Mouse (Mus musculus): ENCODE measurements around the gene Kcna3. TPM values are rescaled to one million over a fixed set of nuclear protein-coding genes. Genes with fewer than 3 reads are reported as not detected.
A peak's percentile ranks its signal among the peaks of the same experiment; 100 is the strongest.

The Kcna3 gene
- polyA plus RNA-seq, 1 experiment from 2014 or later, result 3.0 TPM

DNA sequence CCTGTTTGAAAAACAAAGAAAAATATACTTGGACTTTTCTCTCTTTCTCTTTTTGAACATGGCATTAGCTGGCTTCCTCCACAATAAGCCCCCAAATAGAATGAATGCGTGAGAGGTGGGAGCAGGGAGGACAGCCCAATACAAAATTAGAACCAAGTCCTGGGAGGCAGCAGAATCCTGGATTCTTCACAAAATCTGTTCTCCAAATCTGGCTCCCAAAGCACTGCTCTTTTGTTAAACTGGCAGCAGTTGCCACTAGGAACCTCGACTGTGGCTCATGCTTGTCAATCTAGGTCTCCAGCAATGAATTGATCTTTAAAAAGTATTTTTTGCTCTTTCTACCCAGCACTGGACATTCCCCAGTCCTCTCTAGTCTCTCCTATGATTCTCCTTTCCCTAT, 17.7 kb upstream of the Kcna3 start:
- Histone ChIP-seq H3K27ac (ENCODE audit: low read length) (no peak overlapping the region), H3K36me3 (ENCODE audit: control insufficient read depth, insufficient read depth) (no peaks in the 10 kb centered on the region), H3K9me3 (replicated peaks; ENCODE audit: control insufficient read depth, low read length) (no peaks in the 10 kb centered on the region), H3K27me3 (ENCODE audit: control insufficient read depth, insufficient read depth, low read length) (no peaks in the 10 kb centered on the region), H3K4me2 (ENCODE audit: low read depth, low read length) (no peak overlapping the region), H3K9ac (ENCODE audit: low read length) (no peak overlapping the region), H3K4me3 (ENCODE audit: low read length) (no peak overlapping the region), H3K4me1 (ENCODE audit: control insufficient read depth, insufficient read depth, low read length) (no peaks in the 10 kb centered on the region)
- WGBS, result 48% methylated on average over 2 of the region's 2 CpGs
- no peak for ATAC-seq (replicated peaks; ENCODE audit: extremely low read depth, insufficient read depth, low FRiP score)

DNA sequence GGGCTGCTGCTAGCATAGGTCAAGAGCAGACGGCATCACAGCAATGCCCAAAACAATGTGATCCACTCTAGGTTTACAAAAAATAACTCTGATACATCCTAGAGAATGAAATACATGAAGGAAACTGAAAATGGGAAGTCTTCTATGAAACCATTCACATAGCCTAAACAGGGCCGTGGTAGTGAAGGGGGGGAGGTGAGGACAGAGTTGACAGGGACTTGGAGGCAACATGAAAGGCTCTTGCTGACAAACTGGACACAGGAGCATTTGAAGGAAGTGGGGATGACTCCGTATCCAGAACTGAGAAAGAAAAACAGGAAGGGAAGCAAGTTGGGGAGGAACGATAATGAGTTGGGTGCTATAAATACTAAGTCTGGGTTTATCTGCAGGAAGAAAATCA, 4.4 kb upstream of the Kcna3 start:
- H3K4me1 ChIP-seq (ENCODE audit: control insufficient read depth, insufficient read depth, low read length), result peaks cover 5% of the 10 kb centered on the region
- no peaks in the 10 kb centered on the region for H3K36me3 ChIP-seq (ENCODE audit: control insufficient read depth, insufficient read depth)
- H3K4me2 ChIP-seq (ENCODE audit: low read depth, low read length), result no peak overlapping the region
- peaks cover under 1% of the 10 kb centered on the region for H3K27me3 ChIP-seq (ENCODE audit: control insufficient read depth, insufficient read depth, low read length)
- no peak for ATAC-seq (replicated peaks; ENCODE audit: extremely low read depth, insufficient read depth, low FRiP score)
- 44% methylated on average over 4 of the region's 4 CpGs for WGBS
- no peak overlapping the region for H3K4me3 ChIP-seq (ENCODE audit: low read length)
- no peak overlapping the region for H3K27ac ChIP-seq (ENCODE audit: low read length)
- H3K9me3 ChIP-seq (replicated peaks; ENCODE audit: control insufficient read depth, low read length), result no peaks in the 10 kb centered on the region
- no peak overlapping the region for H3K9ac ChIP-seq (ENCODE audit: low read length)

DNA sequence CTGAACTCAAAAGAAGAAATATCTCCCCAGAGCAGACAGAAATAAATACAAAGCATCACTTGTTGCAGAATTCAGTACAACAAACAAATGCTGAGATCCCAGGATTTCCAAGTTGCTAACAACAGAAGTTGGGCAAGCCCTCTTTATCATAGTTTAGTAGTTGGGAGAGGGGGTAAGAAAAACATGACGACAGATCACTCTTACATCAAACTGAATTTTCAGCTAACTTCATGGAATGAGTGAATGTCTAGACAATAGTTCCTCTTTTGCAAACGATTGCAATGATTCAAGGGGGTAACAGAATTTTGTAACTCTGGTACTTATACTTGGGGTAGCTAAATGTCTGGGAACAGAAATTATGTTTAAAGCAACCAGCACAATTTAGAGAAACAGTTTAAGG, 1.2 kb upstream of the Kcna3 start:
- ATAC-seq (replicated peaks; ENCODE audit: extremely low read depth, insufficient read depth, low FRiP score), result no peak
- Histone ChIP-seq H3K4me3 (ENCODE audit: low read length) (no peak overlapping the region), H3K4me2 (ENCODE audit: low read depth, low read length) (no peak overlapping the region), H3K9me3 (replicated peaks; ENCODE audit: control insufficient read depth, low read length) (no peaks in the 10 kb centered on the region), H3K36me3 (ENCODE audit: control insufficient read depth, insufficient read depth) (no peaks in the 10 kb centered on the region), H3K9ac (ENCODE audit: low read length) (no peak overlapping the region), H3K27me3 (ENCODE audit: control insufficient read depth, insufficient read depth, low read length) (peaks cover 17% of the 10 kb centered on the region), H3K4me1 (ENCODE audit: control insufficient read depth, insufficient read depth, low read length) (peaks cover 10% of the 10 kb centered on the region), H3K27ac (ENCODE audit: low read length) (no peak overlapping the region)
- 53% methylated on average over 2 of the region's 2 CpGs for WGBS

DNA sequence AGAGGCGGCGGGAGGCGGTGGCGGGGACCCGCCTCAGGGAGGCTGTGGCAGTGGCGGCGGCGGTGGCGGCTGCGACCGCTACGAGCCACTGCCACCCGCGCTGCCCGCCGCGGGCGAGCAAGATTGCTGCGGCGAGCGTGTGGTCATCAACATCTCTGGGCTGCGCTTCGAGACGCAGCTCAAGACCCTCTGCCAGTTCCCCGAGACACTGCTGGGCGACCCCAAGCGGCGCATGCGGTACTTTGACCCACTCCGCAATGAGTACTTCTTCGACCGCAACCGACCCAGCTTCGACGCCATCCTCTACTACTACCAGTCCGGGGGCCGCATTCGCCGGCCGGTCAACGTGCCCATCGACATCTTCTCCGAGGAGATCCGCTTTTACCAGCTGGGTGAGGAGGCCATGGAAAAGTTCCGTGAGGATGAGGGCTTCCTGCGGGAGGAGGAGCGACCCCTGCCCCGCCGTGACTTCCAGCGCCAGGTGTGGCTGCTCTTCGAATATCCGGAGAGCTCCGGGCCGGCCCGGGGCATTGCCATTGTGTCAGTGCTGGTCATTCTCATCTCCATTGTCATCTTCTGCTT, 580 bp downstream of the Kcna3 start:
- H3K9me3 ChIP-seq (replicated peaks; ENCODE audit: control insufficient read depth, low read length), result no peaks in the 10 kb centered on the region
- H3K27ac ChIP-seq (ENCODE audit: low read length), result no peak overlapping the region
- no peaks in the 10 kb centered on the region for H3K36me3 ChIP-seq (ENCODE audit: control insufficient read depth, insufficient read depth)
- H3K4me3 ChIP-seq (ENCODE audit: low read length), result peak overlapping the region; percentile 79
- peaks cover 17% of the 10 kb centered on the region for H3K27me3 ChIP-seq (ENCODE audit: control insufficient read depth, insufficient read depth, low read length)
- peak overlapping the region; percentile 79 for H3K9ac ChIP-seq (ENCODE audit: low read length)
- H3K4me1 ChIP-seq (ENCODE audit: control insufficient read depth, insufficient read depth, low read length), result peaks cover 10% of the 10 kb centered on the region
- H3K4me2 ChIP-seq (ENCODE audit: low read depth, low read length), result peak overlapping the region; percentile 99
- under 1% methylated on average over 43 of the region's 55 CpGs for WGBS
- 0 out of 2 replicates have a peak, but pooled peaks have one; percentile 2 for ATAC-seq (replicated peaks; ENCODE audit: extremely low read depth, insufficient read depth, low FRiP score)

DNA sequence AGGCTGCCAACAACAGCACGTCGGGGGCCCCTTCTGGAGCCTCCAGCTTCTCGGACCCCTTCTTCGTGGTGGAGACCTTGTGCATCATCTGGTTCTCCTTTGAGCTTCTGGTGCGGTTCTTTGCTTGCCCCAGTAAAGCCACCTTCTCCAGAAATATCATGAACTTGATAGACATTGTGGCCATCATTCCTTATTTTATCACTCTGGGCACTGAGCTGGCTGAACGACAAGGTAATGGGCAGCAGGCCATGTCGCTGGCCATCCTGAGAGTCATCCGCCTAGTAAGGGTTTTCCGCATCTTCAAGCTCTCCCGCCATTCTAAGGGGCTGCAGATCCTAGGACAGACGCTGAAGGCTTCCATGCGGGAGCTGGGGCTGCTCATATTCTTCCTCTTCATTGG, 1.1 kb downstream of the Kcna3 start:
- H3K36me3 ChIP-seq (ENCODE audit: control insufficient read depth, insufficient read depth), result no peaks in the 10 kb centered on the region
- peak overlapping the region; percentile 99 for H3K4me2 ChIP-seq (ENCODE audit: low read depth, low read length)
- peaks cover 6% of the 10 kb centered on the region for H3K4me1 ChIP-seq (ENCODE audit: control insufficient read depth, insufficient read depth, low read length)
- peaks cover 17% of the 10 kb centered on the region for H3K27me3 ChIP-seq (ENCODE audit: control insufficient read depth, insufficient read depth, low read length)
- no peak overlapping the region for H3K27ac ChIP-seq (ENCODE audit: low read length)
- H3K9ac ChIP-seq (ENCODE audit: low read length), result peak overlapping the region; percentile 79
- no peak for ATAC-seq (replicated peaks; ENCODE audit: extremely low read depth, insufficient read depth, low FRiP score)
- peak overlapping the region; percentile 79 for H3K4me3 ChIP-seq (ENCODE audit: low read length)
- WGBS, result 44% methylated on average over 12 of the region's 12 CpGs
- no peaks in the 10 kb centered on the region for H3K9me3 ChIP-seq (replicated peaks; ENCODE audit: control insufficient read depth, low read length)

DNA sequence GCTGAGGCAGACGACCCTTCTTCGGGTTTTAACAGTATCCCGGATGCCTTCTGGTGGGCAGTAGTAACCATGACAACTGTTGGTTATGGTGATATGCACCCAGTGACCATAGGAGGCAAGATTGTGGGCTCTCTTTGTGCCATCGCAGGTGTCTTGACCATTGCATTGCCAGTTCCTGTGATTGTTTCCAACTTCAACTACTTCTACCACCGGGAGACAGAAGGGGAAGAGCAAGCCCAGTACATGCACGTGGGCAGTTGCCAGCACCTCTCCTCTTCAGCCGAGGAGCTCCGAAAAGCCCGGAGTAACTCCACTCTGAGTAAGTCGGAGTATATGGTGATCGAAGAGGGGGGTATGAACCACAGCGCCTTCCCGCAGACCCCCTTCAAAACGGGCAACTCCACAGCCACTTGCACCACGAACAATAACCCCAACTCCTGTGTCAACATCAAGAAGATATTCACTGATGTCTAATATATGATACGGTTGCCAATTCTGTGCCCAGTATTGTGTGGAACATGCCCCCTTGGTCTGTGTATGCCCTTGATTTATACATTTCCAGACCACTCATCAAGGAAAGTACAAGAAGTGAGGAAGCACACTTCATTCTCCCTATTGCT, 1.7 kb downstream of the Kcna3 start:
- Histone ChIP-seq H3K27ac (ENCODE audit: low read length) (peak overlapping the region; percentile 49; the same call in 1 of the 2 replicates), H3K4me2 (ENCODE audit: low read depth, low read length) (peak overlapping the region; percentile 99), H3K9ac (ENCODE audit: low read length) (no peak overlapping the region; the same call in 1 of the 2 replicates), H3K9me3 (replicated peaks; ENCODE audit: control insufficient read depth, low read length) (no peaks in the 10 kb centered on the region), H3K4me1 (ENCODE audit: control insufficient read depth, insufficient read depth, low read length) (peaks cover 5% of the 10 kb centered on the region), H3K27me3 (ENCODE audit: control insufficient read depth, insufficient read depth, low read length) (peaks cover 17% of the 10 kb centered on the region), H3K36me3 (ENCODE audit: control insufficient read depth, insufficient read depth) (no peaks in the 10 kb centered on the region), H3K4me3 (ENCODE audit: low read length) (peak overlapping the region; percentile 79)
- 72% methylated on average over 16 of the region's 16 CpGs for WGBS
- ATAC-seq (replicated peaks; ENCODE audit: extremely low read depth, insufficient read depth, low FRiP score), result no peak

DNA sequence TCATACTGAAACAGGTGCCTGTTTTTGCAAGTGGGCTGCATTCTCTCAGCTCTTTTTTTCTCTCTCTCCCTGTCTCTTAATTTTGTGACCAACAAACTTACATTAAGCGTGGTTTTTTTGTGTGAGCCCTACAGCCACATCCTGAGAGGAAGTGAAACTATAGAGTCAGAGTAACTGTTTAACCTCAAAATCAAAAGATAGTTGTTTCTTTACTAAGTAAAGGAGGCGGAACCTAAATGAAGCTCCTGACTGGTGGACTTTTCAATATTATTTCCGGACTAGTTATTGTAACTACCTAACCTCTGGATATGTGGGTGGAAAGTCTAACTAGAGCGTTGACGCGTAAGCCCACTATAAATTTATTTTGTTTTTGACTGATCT, 2.2 kb downstream of the Kcna3 start:
- H3K4me3 ChIP-seq (ENCODE audit: low read length), result peak overlapping the region; percentile 79
- peaks cover 17% of the 10 kb centered on the region for H3K27me3 ChIP-seq (ENCODE audit: control insufficient read depth, insufficient read depth, low read length)
- peaks cover 5% of the 10 kb centered on the region for H3K4me1 ChIP-seq (ENCODE audit: control insufficient read depth, insufficient read depth, low read length)
- peak overlapping the region; percentile 43 for H3K4me2 ChIP-seq (ENCODE audit: low read depth, low read length)
- no peaks in the 10 kb centered on the region for H3K9me3 ChIP-seq (replicated peaks; ENCODE audit: control insufficient read depth, low read length)
- 77% methylated on average over 6 of the region's 6 CpGs for WGBS
- H3K9ac ChIP-seq (ENCODE audit: low read length), result no peak overlapping the region
- peak overlapping the region; percentile 49; the same call in 1 of the 2 replicates for H3K27ac ChIP-seq (ENCODE audit: low read length)
- ATAC-seq (replicated peaks; ENCODE audit: extremely low read depth, insufficient read depth, low FRiP score), result no peak
- no peaks in the 10 kb centered on the region for H3K36me3 ChIP-seq (ENCODE audit: control insufficient read depth, insufficient read depth)

DNA sequence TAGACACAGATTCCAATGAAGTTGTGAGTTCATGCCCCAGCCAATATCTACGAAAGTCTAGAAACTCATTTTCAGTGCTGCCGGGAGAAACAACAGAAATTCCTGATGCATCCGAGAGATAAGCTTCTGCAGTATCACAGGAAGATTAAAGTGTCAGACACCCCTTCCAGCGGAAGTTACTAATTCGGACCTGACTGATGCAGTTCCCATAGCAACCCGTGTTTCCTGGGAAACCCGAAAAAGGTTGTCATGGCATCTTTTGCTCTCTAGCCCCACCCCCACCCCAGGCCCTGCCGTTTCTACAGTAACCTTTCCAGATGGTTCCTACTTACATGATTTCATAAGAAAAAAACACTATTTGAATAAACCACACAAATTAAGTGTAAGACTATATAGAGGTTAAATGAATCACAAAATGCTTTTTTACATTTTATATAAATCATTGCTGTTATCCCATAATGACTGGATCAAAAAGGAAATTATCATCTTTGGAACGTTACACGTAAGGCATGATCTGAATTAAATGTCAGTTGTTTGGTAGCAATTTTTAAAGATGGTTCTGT, 2.8 kb downstream of the Kcna3 start:
- ATAC-seq (replicated peaks; ENCODE audit: extremely low read depth, insufficient read depth, low FRiP score), result no peak
- Histone ChIP-seq H3K4me2 (ENCODE audit: low read depth, low read length) (peak overlapping the region; percentile 42; the same call in 1 of the 2 replicates), H3K9me3 (replicated peaks; ENCODE audit: control insufficient read depth, low read length) (no peaks in the 10 kb centered on the region), H3K4me3 (ENCODE audit: low read length) (peak overlapping the region; percentile 32), H3K27me3 (ENCODE audit: control insufficient read depth, insufficient read depth, low read length) (peaks cover 17% of the 10 kb centered on the region), H3K9ac (ENCODE audit: low read length) (no peak overlapping the region), H3K36me3 (ENCODE audit: control insufficient read depth, insufficient read depth) (no peaks in the 10 kb centered on the region), H3K27ac (ENCODE audit: low read length) (no peak overlapping the region), H3K4me1 (ENCODE audit: control insufficient read depth, insufficient read depth, low read length) (peaks cover 5% of the 10 kb centered on the region)
- 48% methylated on average over 10 of the region's 10 CpGs for WGBS

DNA sequence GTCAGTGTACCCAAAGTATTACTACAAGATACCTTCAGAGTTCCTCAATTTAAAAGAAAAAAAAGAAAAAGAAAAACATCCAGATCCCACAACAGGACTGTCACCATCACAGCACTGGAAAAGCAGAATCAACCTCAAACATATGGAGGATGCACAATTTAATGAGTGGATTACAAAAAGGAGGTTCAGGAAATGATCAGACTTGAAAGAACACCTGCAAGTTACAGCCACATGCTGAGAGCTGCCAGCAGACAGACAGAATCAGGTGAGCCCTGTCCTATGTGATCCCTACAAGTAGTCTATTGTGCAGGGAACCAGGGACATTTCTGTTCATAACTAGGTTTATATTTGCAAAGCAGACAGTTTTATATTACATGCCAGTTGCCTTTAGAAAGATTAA, 3.3 kb downstream of the Kcna3 start:
- Histone ChIP-seq H3K4me1 (ENCODE audit: control insufficient read depth, insufficient read depth, low read length) (peaks cover 5% of the 10 kb centered on the region), H3K4me3 (ENCODE audit: low read length) (peak overlapping the region; percentile 16; the same call in 1 of the 2 replicates), H3K4me2 (ENCODE audit: low read depth, low read length) (peak overlapping the region; percentile 30), H3K27me3 (ENCODE audit: control insufficient read depth, insufficient read depth, low read length) (peaks cover 17% of the 10 kb centered on the region), H3K9me3 (replicated peaks; ENCODE audit: control insufficient read depth, low read length) (no peaks in the 10 kb centered on the region), H3K27ac (ENCODE audit: low read length) (no peak overlapping the region), H3K9ac (ENCODE audit: low read length) (no peak overlapping the region), H3K36me3 (ENCODE audit: control insufficient read depth, insufficient read depth) (no peaks in the 10 kb centered on the region)
- no peak for ATAC-seq (replicated peaks; ENCODE audit: extremely low read depth, insufficient read depth, low FRiP score)
